Mouse (Mus musculus) forebrain, embryonic 16.5 days (tissue): ENCODE measurements around the gene Gm156. TPM values are rescaled to one million over a fixed set of nuclear protein-coding genes. Genes with fewer than 3 reads are reported as not detected.

Experiments
- ATAC-seq: fragments of 200-750 bp; cut with Nextera tagmentation; 2 replicates; pipeline ENCODE4 v1.8.0; 2017; ENCODE audit warnings: mild to moderate bottlenecking, moderate library complexity
- H3K27ac ChIP-seq: fragments of 300-500 bp; sonication (generic); 2 replicates; pipeline ENCODE4 v1.5.1; 2014; ENCODE audit warnings: low read length, control low read depth
- H3K27me3 ChIP-seq: fragments of 300-500 bp; sonication (generic); replicated peaks from 2 replicates; pipeline ENCODE4 v1.6.1; 2014; ENCODE audit warnings: low read length; ENCODE audit not compliant: control insufficient read depth, insufficient read depth
- H3K36me3 ChIP-seq: fragments of 300-500 bp; sonication (generic); 2 replicates; pipeline ENCODE4 v1.6.1; 2014; ENCODE audit not compliant: control insufficient read depth, insufficient read depth
- H3K4me1 ChIP-seq: fragments of 300-500 bp; sonication (generic); replicated peaks from 2 replicates; pipeline ENCODE4 v1.6.1; 2014; ENCODE audit warnings: low read length; ENCODE audit not compliant: control insufficient read depth, insufficient read depth
- H3K4me2 ChIP-seq: fragments of 300-500 bp; sonication (generic); 2 replicates; pipeline ENCODE4 v1.6.1; 2014; ENCODE audit warnings: mild to moderate bottlenecking, low read length, control low read depth
- H3K4me3 ChIP-seq: fragments of 300-500 bp; sonication (generic); replicated peaks from 2 replicates; pipeline ENCODE4 v1.5.1; 2014; ENCODE audit warnings: mild to moderate bottlenecking, low read length, control low read depth
- H3K9ac ChIP-seq: fragments of 300-500 bp; sonication (generic); replicated peaks from 2 replicates; pipeline ENCODE4 v1.6.1; 2014; ENCODE audit warnings: low read depth, low read length, control low read depth
- H3K9me3 ChIP-seq: fragments of 300-500 bp; sonication (generic); 2 replicates; pipeline ENCODE4 v1.6.1; 2016; ENCODE audit warnings: low read length; ENCODE audit not compliant: control insufficient read depth
- WGBS: fragments of 180-500 bp; shearing (Covaris S2); extraction: QIAGEN DNeasy Blood & Tissue Kit; methylation state at CpG from one replicate; pipeline ENCODE4 v1.1.7; 2014; 5-methylcytosine and 5-hydroxymethylcytosine counted together
- polyA plus RNA-seq: library from polyadenylated mRNA; unstranded; fragments of >200 nt; fragmentation: Nextera tagmentation; extraction: Ambion mirVana; gene quantifications from 2 replicates; pipeline ENCODE4 v1.2.1, GENCODE M21; 2015

Gene Gm156
- polyA plus RNA-seq, 1 experiment from 2014 or later: not detected

DNA sequence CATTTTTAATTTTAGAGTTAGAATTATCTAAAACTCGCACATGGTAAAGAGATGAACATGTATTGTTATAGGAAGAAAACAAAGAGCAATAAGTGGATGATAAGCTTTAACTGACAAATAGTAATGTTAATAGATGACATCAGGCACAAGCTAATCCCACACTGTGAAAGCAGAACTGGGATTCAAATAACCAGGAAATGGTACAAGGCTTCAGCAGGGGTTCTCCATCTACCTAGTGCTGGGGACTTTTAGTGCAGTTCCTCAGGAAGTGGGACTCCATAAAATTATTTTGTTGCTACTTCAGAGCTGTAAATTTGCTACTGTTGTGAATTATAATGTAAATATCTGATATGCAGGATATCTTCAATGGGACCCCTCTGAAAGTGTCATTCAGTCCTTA lies 56.8 kb downstream of the Gm156 start:
- no peak overlapping the region for H3K27ac ChIP-seq
- H3K27me3 ChIP-seq: no peaks in the 10 kb centered on the region
- H3K4me1 ChIP-seq: no peaks in the 10 kb centered on the region
- H3K9me3 ChIP-seq: no peaks in the 10 kb centered on the region
- H3K9ac ChIP-seq: no peak overlapping the region
- ATAC-seq: no peak
- no peaks in the 10 kb centered on the region for H3K36me3 ChIP-seq
- H3K4me3 ChIP-seq: no peak overlapping the region
- 85% methylated on average over 1 of the region's 1 CpGs for WGBS
- H3K4me2 ChIP-seq: no peak overlapping the region

DNA sequence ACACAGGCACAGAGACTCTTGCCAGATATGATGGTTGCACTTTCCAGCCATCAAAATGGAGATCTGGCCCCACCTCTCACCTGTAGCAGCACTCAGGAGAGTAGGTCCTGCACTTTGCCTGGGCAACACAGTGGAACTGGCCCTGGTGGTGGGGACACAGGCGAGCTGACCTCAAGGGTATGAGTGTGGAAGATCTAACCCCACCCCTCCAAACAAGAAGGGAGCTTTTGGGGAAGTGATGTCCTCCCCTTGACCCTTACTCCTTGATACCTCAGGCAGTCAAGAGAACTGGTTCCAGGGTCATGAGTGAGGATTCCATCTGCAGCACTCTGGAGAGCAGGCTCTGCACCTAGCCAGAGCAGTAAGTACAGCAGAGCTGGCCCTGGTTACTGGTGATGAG lies 62.7 kb downstream of the Gm156 start:
- Histone ChIP-seq H3K27me3 (no peaks in the 10 kb centered on the region), H3K9me3 (no peaks in the 10 kb centered on the region), H3K4me2 (no peak overlapping the region), H3K4me3 (no peak overlapping the region), H3K4me1 (no peaks in the 10 kb centered on the region), H3K36me3 (no peaks in the 10 kb centered on the region), H3K27ac (no peak overlapping the region), H3K9ac (no peak overlapping the region)
- 57% methylated on average over 1 of the region's 1 CpGs for whole genome bisulfite sequencing
- ATAC-seq: no peak

DNA sequence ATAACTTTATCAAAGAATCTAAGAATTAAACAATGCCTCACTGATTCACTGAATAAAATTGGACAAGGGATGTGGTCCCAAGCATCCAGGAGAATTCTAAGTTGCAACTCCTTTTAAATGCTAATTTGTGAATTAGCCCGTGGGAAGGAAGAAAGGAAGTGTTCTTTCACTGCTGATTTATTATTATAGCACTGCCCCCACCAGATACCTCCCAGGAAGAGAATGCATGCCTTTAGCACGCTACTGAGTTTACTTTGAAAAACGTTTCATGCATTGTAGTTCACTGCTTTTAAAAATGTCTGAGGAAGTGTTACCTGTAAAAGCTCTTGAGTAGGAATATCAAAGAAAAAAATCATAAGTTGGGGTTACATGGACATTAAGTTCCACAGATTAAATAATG lies 63.6 kb downstream of the Gm156 start:
- H3K4me3 ChIP-seq: no peak overlapping the region
- no peaks in the 10 kb centered on the region for H3K36me3 ChIP-seq
- no peaks in the 10 kb centered on the region for H3K4me1 ChIP-seq
- no peak overlapping the region for H3K9ac ChIP-seq
- no peak overlapping the region for H3K27ac ChIP-seq
- H3K9me3 ChIP-seq: no peaks in the 10 kb centered on the region
- H3K27me3 ChIP-seq: no peaks in the 10 kb centered on the region
- ATAC-seq: no peak
- 21% methylated on average over 3 of the region's 3 CpGs for WGBS
- no peak overlapping the region for H3K4me2 ChIP-seq

DNA sequence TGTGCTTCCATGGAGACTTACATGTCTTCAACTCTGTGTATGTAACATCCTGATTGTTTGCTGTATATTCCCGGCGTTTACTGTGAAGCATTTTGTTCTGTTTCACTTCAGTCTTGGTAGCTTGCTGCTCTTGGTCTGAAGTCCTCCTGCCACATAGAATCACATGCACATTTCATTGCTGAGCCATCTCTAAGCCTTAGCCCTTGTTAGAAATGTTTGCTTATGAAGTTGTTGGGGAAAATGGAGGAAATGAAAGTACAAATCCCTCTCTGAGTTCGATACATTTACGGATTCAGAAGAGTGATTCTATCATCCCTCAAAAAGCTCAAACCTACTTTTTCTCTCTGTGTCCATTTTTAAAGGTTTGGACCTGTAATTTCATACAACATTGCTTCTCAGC lies 67.0 kb downstream of the Gm156 start, which contains the start of gene Klri1:
TSS of gene Klri1 (minus strand) at position 101 of the 400 bp plus-strand sequence.
- Histone ChIP-seq H3K4me1 (no peaks in the 10 kb centered on the region), H3K27ac (no peak within 1 kb of the TSS), H3K36me3 (no peaks in the 10 kb centered on the region), H3K4me2 (no peak within 1 kb of the TSS), H3K27me3 (no peaks in the 10 kb centered on the region), H3K4me3 (no peak within 1 kb of the TSS), H3K9ac (no peak within 1 kb of the TSS), H3K9me3 (no peaks in the 10 kb centered on the region)
- WGBS: 94% methylated on average over 4 of the region's 4 CpGs
- no peak for ATAC-seq

Other genes starting within 250 kb of the Gm156 start
- gene Klre1, start 206.4 kb downstream of the Gm156 start, polyA plus RNA-seq: not detected in 2 replicates
- gene Klrd1, start 192.5 kb downstream of the Gm156 start, polyA plus RNA-seq: not detected in 2 replicates
- gene Klrk1, start 160.4 kb downstream of the Gm156 start, polyA plus RNA-seq: 0.25 TPM in 1 of 2 replicates, not detected in the other
- not detected in 2 replicates for gene Klrc3, start 140.9 kb downstream of the Gm156 start, polyA plus RNA-seq
- not detected in 2 replicates for gene Klrc2, start 123.6 kb downstream of the Gm156 start, polyA plus RNA-seq
- gene Klrc1, start 105.3 kb downstream of the Gm156 start, polyA plus RNA-seq: not detected in 2 replicates
- not detected in 2 replicates for gene Klri1, start 67.1 kb downstream of the Gm156 start, polyA plus RNA-seq
- not detected in 2 replicates for gene Klri2, start 43.8 kb downstream of the Gm156 start, polyA plus RNA-seq
- gene Gm17631, start 78.4 kb upstream of the Gm156 start, polyA plus RNA-seq: not detected in 2 replicates
- not detected in 2 replicates for gene Klra17, start 92.4 kb upstream of the Gm156 start, polyA plus RNA-seq
- gene Klra5, start 133.4 kb upstream of the Gm156 start, polyA plus RNA-seq: not detected in 2 replicates
- gene Klra6, start 242.7 kb upstream of the Gm156 start, polyA plus RNA-seq: not detected in 2 replicates